Mouse (Mus musculus): ENCODE data around the gene B4galt7.

DNA sequence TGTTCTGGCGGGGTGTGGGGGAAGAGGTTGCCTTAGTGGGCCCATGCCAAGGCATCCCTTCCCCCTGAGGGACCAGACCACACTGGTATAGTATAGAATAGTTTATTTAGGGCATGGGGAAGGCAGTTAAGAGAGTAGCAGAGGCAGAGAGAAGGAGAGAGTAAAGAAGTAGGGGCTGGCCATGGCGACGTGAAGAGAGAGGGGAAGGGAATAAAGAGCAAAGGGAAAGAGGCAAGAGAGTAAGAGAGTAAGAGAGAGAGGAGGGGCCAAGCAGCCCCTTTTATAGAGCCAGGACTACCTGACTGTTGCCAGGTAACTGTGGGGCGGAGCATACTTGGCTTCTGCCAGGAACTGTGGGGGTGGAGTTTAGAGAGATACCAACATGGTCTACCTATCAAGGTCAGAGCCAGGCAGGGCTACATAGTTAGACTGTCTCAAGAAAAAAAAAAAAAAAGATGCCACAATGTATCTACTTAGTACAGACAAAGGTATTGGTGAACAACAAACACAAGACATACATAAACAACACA is 7.7 kb upstream of the B4galt7 start:
- TF ChIP-seq EP300 (IDR thresholded peaks at IDR 0.05; ENCODE audit: low read depth), result no peak
- TF ChIP-seq CTCF (IDR thresholded peaks at IDR 0.05; ENCODE audit: low read depth), result no peak

Measured in heart, postnatal 0 days (tissue).